10 mouse cellular contexts compared by ENCODE assay signal in genomic region chr4:109173369-109173768, GRCm38 (mm10). TPM values are rescaled to one million over a fixed set of nuclear protein-coding genes. Genes with fewer than 3 reads are reported as not detected.
DNase-seq lines count a peak whose midpoint lies in the region; ATAC-seq and TF ChIP-seq lines count a peak whose summit lies in the region.
"Had no signal": no experiment of that assay in that cellular context is flagged by ENCODE, and none has a peak within 500 bp of the region (broad histone marks: within the 10 kb centered on the region; RNA-seq: fewer than 3 reads in every experiment).

No protein-coding gene starts in this region.

- H3K4me1 ChIP-seq in heart, adult 2 months (ENCODE audit: control insufficient read depth, insufficient read depth, low read length): peaks cover 6% of the 10 kb centered on the region
- H3K4me1 ChIP-seq in heart, embryonic 12.5 days (replicated peaks): peaks cover 21% of the 10 kb centered on the region
- peaks cover 19% of the 10 kb centered on the region for H3K4me1 ChIP-seq in embryonic facial prominence, embryonic 13.5 days
- peaks cover 13% of the 10 kb centered on the region for H3K4me1 ChIP-seq in hindbrain, embryonic 12.5 days
- peaks cover 10% of the 10 kb centered on the region for H3K4me1 ChIP-seq in midbrain, embryonic 16.5 days (ENCODE audit: control insufficient read depth, insufficient read depth, low read length)

- H3K4me3 ChIP-seq in heart, adult 2 months: no peak overlapping the region
- no peak overlapping the region for H3K4me3 ChIP-seq in heart, embryonic 12.5 days
- no peak overlapping the region for H3K4me3 ChIP-seq in embryonic facial prominence, embryonic 13.5 days
- H3K4me3 ChIP-seq in hindbrain, embryonic 12.5 days: no peak overlapping the region
- no peak overlapping the region for H3K4me3 ChIP-seq in midbrain, embryonic 16.5 days (ENCODE audit: low read depth, low read length)

- no peak overlapping the region for H3K4me2 ChIP-seq in heart, embryonic 12.5 days
- peak overlapping the region; percentile 3 for H3K4me2 ChIP-seq in embryonic facial prominence, embryonic 13.5 days
- H3K4me2 ChIP-seq in hindbrain, embryonic 12.5 days (replicated peaks): no peak overlapping the region
- peak overlapping the region; percentile 27; the same call in 1 of the 2 replicates for H3K4me2 ChIP-seq in midbrain, embryonic 16.5 days (ENCODE audit: low read length)
- H3K4me2 ChIP-seq: liver, embryonic 11.5 days had no signal

- no peaks in the 10 kb centered on the region for H3K9me3 ChIP-seq in heart, embryonic 12.5 days (replicated peaks)
- H3K9me3 ChIP-seq in embryonic facial prominence, embryonic 13.5 days: no peaks in the 10 kb centered on the region
- H3K9me3 ChIP-seq in hindbrain, embryonic 12.5 days (replicated peaks): no peaks in the 10 kb centered on the region; the same call in 1 of the 2 replicates
- no peaks in the 10 kb centered on the region for H3K9me3 ChIP-seq in midbrain, embryonic 16.5 days (replicated peaks; ENCODE audit: control insufficient read depth, low read length, poor library complexity, severe bottlenecking)

- no peak for TF ChIP-seq EP300 in heart, adult 2 months (IDR thresholded peaks at IDR 0.05; ENCODE audit: insufficient read depth, low read depth, low read length)

- peaks cover 1% of the 10 kb centered on the region; the same call in 1 of the 2 replicates for H3K79me2 ChIP-seq in heart, adult 2 months (replicated peaks; ENCODE audit: control insufficient read depth, insufficient read depth, low read length)

- TF ChIP-seq CTCF in heart, adult 2 months (IDR thresholded peaks at IDR 0.05): no peak

- no peak for TF ChIP-seq POLR2A in heart, adult 2 months (IDR thresholded peaks at IDR 0.05; ENCODE audit: insufficient read depth, low read depth, low read length)

- intact Hi-C loops in heart, adult 2 months (cut with DNase I): no loop called here

- H3K27me3 ChIP-seq in heart, adult 2 months (ENCODE audit: control insufficient read depth, insufficient read depth, low read length): no peaks in the 10 kb centered on the region
- no peaks in the 10 kb centered on the region for H3K27me3 ChIP-seq in heart, embryonic 12.5 days (replicated peaks)
- H3K27me3 ChIP-seq in embryonic facial prominence, embryonic 13.5 days: no peaks in the 10 kb centered on the region
- no peaks in the 10 kb centered on the region for H3K27me3 ChIP-seq in hindbrain, embryonic 12.5 days
- no peaks in the 10 kb centered on the region for H3K27me3 ChIP-seq in midbrain, embryonic 16.5 days (ENCODE audit: control insufficient read depth, insufficient read depth, low read depth, low read length)

- 58% methylated on average over 4 of the region's 4 CpGs for WGBS in heart, adult 2 months
- 85% methylated on average over 4 of the region's 4 CpGs for WGBS in heart, embryonic 12.5 days
- 28% methylated on average over 4 of the region's 4 CpGs for WGBS in embryonic facial prominence, embryonic 13.5 days
- 69% methylated on average over 4 of the region's 4 CpGs for WGBS in hindbrain, embryonic 12.5 days
- 44% methylated on average over 4 of the region's 4 CpGs for WGBS in midbrain, embryonic 16.5 days

- no peak for ATAC-seq in heart, embryonic 12.5 days (ENCODE audit: insufficient number of reproducible peaks, low FRiP score)
- no peak for ATAC-seq in embryonic facial prominence, embryonic 13.5 days (ENCODE audit: insufficient number of reproducible peaks, insufficient read depth, low FRiP score, low TSS enrichment, low read depth)
- 0 out of 2 replicates have a peak, but pooled peaks have one; percentile 43 for ATAC-seq in hindbrain, embryonic 12.5 days (ENCODE audit: low FRiP score)
- no peak for ATAC-seq in midbrain, embryonic 16.5 days

- H3K36me3 ChIP-seq in heart, adult 2 months (ENCODE audit: control insufficient read depth, insufficient read depth, low read length): peaks cover 2% of the 10 kb centered on the region; the same call in 1 of the 2 replicates
- H3K36me3 ChIP-seq in heart, embryonic 12.5 days: no peaks in the 10 kb centered on the region; the same call in 1 of the 2 replicates
- H3K36me3 ChIP-seq in embryonic facial prominence, embryonic 13.5 days: no peaks in the 10 kb centered on the region
- H3K36me3 ChIP-seq in hindbrain, embryonic 12.5 days: no peaks in the 10 kb centered on the region; the same call in 1 of the 2 replicates
- H3K36me3 ChIP-seq in midbrain, embryonic 16.5 days (ENCODE audit: control insufficient read depth, insufficient read depth, low read length): no peaks in the 10 kb centered on the region

- DNase-seq in heart, adult 2 months: no peak
- no peak for DNase-seq in adrenal gland, adult 18-20 months (ENCODE audit: low spot score in 2 of 2)
- DNase-seq in cerebellum, postnatal 14 days: no peak
- DNase-seq in thymus, postnatal 10 days (ENCODE audit: low spot score in 2 of 2): no peak

- H3K27ac ChIP-seq in heart, adult 2 months: peak overlapping the region; percentile 61
- no peak overlapping the region for H3K27ac ChIP-seq in heart, embryonic 12.5 days (ENCODE audit: poor library complexity, severe bottlenecking)
- H3K27ac ChIP-seq in embryonic facial prominence, embryonic 13.5 days: peak overlapping the region; percentile 82
- H3K27ac ChIP-seq in hindbrain, embryonic 12.5 days: peak overlapping the region; percentile 76
- peak overlapping the region; percentile 77 for H3K27ac ChIP-seq in midbrain, embryonic 16.5 days (ENCODE audit: low read length)
- H3K27ac ChIP-seq: macrophage had no signal

- H3K9ac ChIP-seq in heart, adult 2 months (ENCODE audit: low read depth, low read length): no peak overlapping the region
- no peak overlapping the region for H3K9ac ChIP-seq in heart, embryonic 12.5 days
- 0 out of 2 replicates have a peak overlapping the region, but pooled peaks have one; percentile 0 for H3K9ac ChIP-seq in embryonic facial prominence, embryonic 13.5 days
- no peak overlapping the region for H3K9ac ChIP-seq in hindbrain, embryonic 12.5 days
- H3K9ac ChIP-seq in midbrain, embryonic 16.5 days (ENCODE audit: low read depth, low read length): no peak overlapping the region

RNA-seq across cellular contexts. Expression of gene Osbpl9, which starts 28.7 kb away (rescaled TPM):
- 100 to 1,000 TPM in 1 of 2 experiments, 10 to 100 TPM in 1; 91.6 to 102 TPM for total RNA-seq in heart, adult 2 months (2021)
- polyA plus RNA-seq in heart, adult 2 months (2012; rRNA removed): 92.3 and 142 TPM in 2 replicates
- 48.3 and 53.0 TPM in 2 replicates for polyA plus RNA-seq in heart, embryonic 12.5 days (2016; fragmentation: Nextera tagmentation; extraction: Ambion mirVana)
- 67.9 and 68.2 TPM in 2 replicates for polyA plus RNA-seq in embryonic facial prominence, embryonic 13.5 days (2015; fragmentation: Nextera tagmentation; extraction: Ambion mirVana)
- 87.9 and 97.4 TPM in 2 replicates for polyA plus RNA-seq in hindbrain, embryonic 12.5 days (2016; fragmentation: Nextera tagmentation; extraction: Ambion mirVana)
- polyA plus RNA-seq in midbrain, embryonic 16.5 days (2015; fragmentation: Nextera tagmentation; extraction: Ambion mirVana): 73.2 and 77.3 TPM in 2 replicates
- total RNA-seq in adrenal gland, adult 18-20 months (2021): 100 to 1,000 TPM; 105 to 119 TPM

Comparison
In these comparisons a context has a peak if more than half of its experiments do, and no peak if none do; other contexts are left out.
1. H3K4me2 ChIP-seq: peak in embryonic facial prominence, embryonic 13.5 days (single experiment) and midbrain, embryonic 16.5 days (single experiment); none in heart, embryonic 12.5 days (single experiment) and hindbrain, embryonic 12.5 days (single experiment).